Comparison of ENCODE assay signal across 21 mouse cellular contexts in genomic region chr3:149239664-149240063, GRCm38 (mm10).
A peak's percentile ranks its signal among the peaks of the same experiment; 100 is the strongest.
DNase-seq lines count a peak whose midpoint lies in the region; ATAC-seq and TF ChIP-seq lines count a peak whose summit lies in the region.
"Had no signal": no experiment of that assay in that cellular context is flagged by ENCODE, and none has a peak within 500 bp of the region (broad histone marks: within the 10 kb centered on the region; RNA-seq: fewer than 3 reads in every experiment).

No protein-coding gene starts in this region.

- H3K9ac ChIP-seq in intestine, postnatal 0 days (ENCODE audit: low read depth, low read length), result no peak overlapping the region
- H3K9ac ChIP-seq in forebrain, embryonic 14.5 days (ENCODE audit: low read length), result no peak overlapping the region
- H3K9ac ChIP-seq: embryonic facial prominence, embryonic 12.5 days; heart, embryonic 13.5 days; hindbrain, embryonic 13.5 days had no signal

- no peaks in the 10 kb centered on the region for H3K36me3 ChIP-seq in intestine, postnatal 0 days (ENCODE audit: control insufficient read depth, insufficient read depth)
- H3K36me3 ChIP-seq in forebrain, embryonic 14.5 days (ENCODE audit: control insufficient read depth, insufficient read depth, low read length), result no peaks in the 10 kb centered on the region
- H3K36me3 ChIP-seq: embryonic facial prominence, embryonic 12.5 days; G1E; heart, embryonic 13.5 days; hindbrain, embryonic 13.5 days had no signal

- no peak overlapping the region for H3K4me3 ChIP-seq in intestine, postnatal 0 days (ENCODE audit: low read depth, low read length)
- H3K4me3 ChIP-seq in forebrain, embryonic 14.5 days (ENCODE audit: low read depth, low read length), result no peak overlapping the region
- H3K4me3 ChIP-seq: embryonic facial prominence, embryonic 12.5 days; heart, embryonic 13.5 days; hindbrain, embryonic 13.5 days had no signal

- H3K27ac ChIP-seq in intestine, postnatal 0 days (ENCODE audit: low read depth, low read length), result no peak overlapping the region
- H3K27ac ChIP-seq in forebrain, embryonic 14.5 days (ENCODE audit: low read depth, low read length), result no peak overlapping the region
- H3K27ac ChIP-seq: embryonic facial prominence, embryonic 12.5 days; heart, embryonic 13.5 days; hindbrain, embryonic 13.5 days; hindbrain, postnatal 0 days had no signal

- peak; percentile 83 for ATAC-seq in Patski
- ATAC-seq in intestine, postnatal 0 days, result peak; percentile 41; the same call in 1 of the 2 replicates
- no peak for ATAC-seq in forebrain, embryonic 14.5 days
- ATAC-seq: CD4-positive, CD25-positive, alpha-beta regulatory T cell, adult 4 months; forebrain, embryonic 16.5 days; hindbrain, postnatal 0 days had no signal

- TF ChIP-seq CTCF in Patski (IDR thresholded peaks at IDR 0.05), result no peak
- no peak for TF ChIP-seq CTCF in intestine, postnatal 0 days (IDR thresholded peaks at IDR 0.05; ENCODE audit: low read depth)

- POLR2A ChIA-PET in Patski (lab: Charles Lee), result no interaction called here

- no peaks in the 10 kb centered on the region for H3K27me3 ChIP-seq in Patski
- no peaks in the 10 kb centered on the region for H3K27me3 ChIP-seq in intestine, postnatal 0 days (replicated peaks; ENCODE audit: control insufficient read depth, insufficient read depth, low read length)
- H3K27me3 ChIP-seq in forebrain, embryonic 14.5 days (replicated peaks; ENCODE audit: control insufficient read depth, insufficient read depth, low read length), result no peaks in the 10 kb centered on the region
- H3K27me3 ChIP-seq: heart, embryonic 13.5 days; hindbrain, embryonic 13.5 days had no signal

- no peaks in the 10 kb centered on the region for H3K9me3 ChIP-seq in intestine, postnatal 0 days (ENCODE audit: control insufficient read depth)
- no peaks in the 10 kb centered on the region for H3K9me3 ChIP-seq in forebrain, embryonic 14.5 days (replicated peaks; ENCODE audit: control insufficient read depth, low read length)
- H3K9me3 ChIP-seq: embryonic facial prominence, embryonic 12.5 days; heart, embryonic 13.5 days; hindbrain, embryonic 13.5 days had no signal

- 69% methylated on average over 3 of the region's 3 CpGs for WGBS in intestine, postnatal 0 days
- WGBS in forebrain, embryonic 14.5 days, result 88% methylated on average over 3 of the region's 3 CpGs

- no peaks in the 10 kb centered on the region for H3K4me1 ChIP-seq in intestine, postnatal 0 days (replicated peaks; ENCODE audit: control insufficient read depth, insufficient read depth, low read length)
- H3K4me1 ChIP-seq in forebrain, embryonic 14.5 days (ENCODE audit: control insufficient read depth, insufficient read depth, low read length), result no peaks in the 10 kb centered on the region
- H3K4me1 ChIP-seq: embryonic facial prominence, embryonic 12.5 days; hindbrain, embryonic 13.5 days had no signal

- in situ Hi-C loops in Patski (cut with MboI; ENCODE audit: low pct_unique_long_range_greater_than_20kb), result no loop called here

- CTCF ChIA-PET in Patski (lab: Charles Lee), result interaction anchor here (0.9 to 2.4 kb wide), 5 partner anchors 12 to 35 kb away, joined by 3 to 8 read pairs (median 4); no protein-coding TSS in a partner anchor

- H3K4me2 ChIP-seq in intestine, postnatal 0 days (replicated peaks; ENCODE audit: low read depth), result no peak overlapping the region
- H3K4me2 ChIP-seq in forebrain, embryonic 14.5 days (ENCODE audit: low read length), result no peak overlapping the region
- H3K4me2 ChIP-seq: embryonic facial prominence, embryonic 12.5 days; heart, embryonic 13.5 days; hindbrain, embryonic 13.5 days had no signal

- DNase-seq in heart, adult 11 months, result peak; percentile 65
- DNase-seq in heart, postnatal 4 days, result no peak
- DNase-seq in Muller cell, postnatal 12 days (ENCODE audit: inconsistent ontology term), result peak; percentile 31
- DNase-seq in Patski (ENCODE audit: low read depth, low spot score) (no peak), MN1 (ENCODE audit: low spot score) (no peak)
- DNase-seq in forebrain, embryonic 14.5 days (ENCODE audit: low spot score), result no peak
- DNase-seq: B cell, adult 2 months; cerebellum, adult 11-12 months; cerebellum, adult 9-10 months; cerebellum, postnatal 25 days; gastrocnemius, postnatal 14 days; heart, postnatal 36 days; kidney, adult 9 months had no signal

Comparison
In these comparisons a context has a peak if more than half of its experiments do, and no peak if none do; other contexts are left out.
1. DNase-seq: peak in heart, adult 11 months (single experiment) and Muller cell, postnatal 12 days (single experiment); none in heart, postnatal 4 days (single experiment), Patski (single experiment), MN1 (single experiment) and forebrain, embryonic 14.5 days (single experiment).